Mouse (Mus musculus) limb, embryonic 11.5 days (tissue): Measurements from ENCODE around the gene Ezh2. TPM values are rescaled to one million over a fixed set of nuclear protein-coding genes. Genes with fewer than 3 reads are reported as not detected.

Experiments
- ATAC-seq: fragments of 200-750 bp; cut with Nextera tagmentation; 2 replicates; pipeline ENCODE4 v1.8.0; 2017; ENCODE audit warnings: low read depth; ENCODE audit not compliant: insufficient number of reproducible peaks, low FRiP score, low TSS enrichment
- DNase-seq: peaks from one replicate; pipeline ENCODE4 v3.0.0-alpha.2; 2015; ENCODE audit warnings: low spot score
- H3K27ac ChIP-seq: fragments of 300-500 bp; sonication (generic); replicated peaks from 2 replicates; pipeline ENCODE4 v1.5.1; 2014; ENCODE audit warnings: low read depth, mild to moderate bottlenecking, low read length
- H3K27me3 ChIP-seq: fragments of 300-500 bp; sonication (generic); 2 replicates; pipeline ENCODE4 v1.6.1; 2014; ENCODE audit warnings: mild to moderate bottlenecking, low read length, mixed read lengths; ENCODE audit not compliant: control insufficient read depth, insufficient read depth
- H3K36me3 ChIP-seq: fragments of 300-500 bp; sonication (generic); 2 replicates; pipeline ENCODE4 v1.6.1; 2014; ENCODE audit warnings: mild to moderate bottlenecking, low read length, moderate library complexity, mixed read lengths; ENCODE audit not compliant: control insufficient read depth, insufficient read depth
- H3K4me1 ChIP-seq: fragments of 300-500 bp; sonication (generic); 2 replicates; pipeline ENCODE4 v1.6.1; 2014; ENCODE audit warnings: low read length, mixed read lengths; ENCODE audit not compliant: control insufficient read depth, insufficient read depth
- H3K4me2 ChIP-seq: fragments of 300-500 bp; sonication (generic); 2 replicates; pipeline ENCODE4 v1.6.1; 2014; ENCODE audit warnings: low read depth, mild to moderate bottlenecking, moderate library complexity; ENCODE audit not compliant: severe bottlenecking
- H3K4me3 ChIP-seq: fragments of 300-500 bp; sonication (generic); 2 replicates; pipeline ENCODE4 v1.5.1; 2014; ENCODE audit warnings: low read depth, low read length
- H3K9ac ChIP-seq: fragments of 300-500 bp; sonication (generic); 2 replicates; pipeline ENCODE4 v1.6.1; 2014; ENCODE audit warnings: mild to moderate bottlenecking, low read length
- H3K9me3 ChIP-seq: fragments of 300-500 bp; sonication (generic); 2 replicates; pipeline ENCODE4 v1.6.1; 2016; ENCODE audit warnings: low read length; ENCODE audit not compliant: control insufficient read depth
- WGBS: fragments of 180-500 bp; shearing (Covaris S2); extraction: QIAGEN DNeasy Blood & Tissue Kit; methylation state at CpG from one replicate; pipeline ENCODE4 v1.1.7; 2014; 5-methylcytosine and 5-hydroxymethylcytosine counted together
- polyA plus RNA-seq: library from polyadenylated mRNA; unstranded; fragments of >200 nt; fragmentation: Nextera tagmentation; extraction: Ambion mirVana; gene quantifications from 2 replicates; pipeline ENCODE4 v1.2.1, GENCODE M21; 2014

Gene Ezh2
- polyA plus RNA-seq, 1 experiment from 2014 or later, result 179 TPM

- H3K4me2 ChIP-seq, result no peak overlapping the region
These were observed 29.7 kb downstream of the Ezh2 start for GRCm38 (mm10) chr6:47565326-47566035.

GRCm38 (mm10) chr6:47561426-47561825, 33.7 kb downstream of the Ezh2 start:
- Histone ChIP-seq H3K36me3 (peaks cover under 1% of the 10 kb centered on the region; the same call in 1 of the 2 replicates), H3K4me2 (no peak overlapping the region), H3K9me3 (no peaks in the 10 kb centered on the region), H3K9ac (no peak overlapping the region), H3K27ac (no peak overlapping the region), H3K4me3 (no peak overlapping the region), H3K4me1 (no peaks in the 10 kb centered on the region), H3K27me3 (no peaks in the 10 kb centered on the region)
- DNase-seq (no peak), ATAC-seq (no peak)
- 92% methylated on average over 5 of the region's 5 CpGs for WGBS

More at GRCm38 (mm10) chr6:47565326-47566035, 29.7 kb downstream of the Ezh2 start:
- peaks cover 19% of the 10 kb centered on the region for H3K36me3 ChIP-seq
- no peaks in the 10 kb centered on the region for H3K4me1 ChIP-seq
- no peaks in the 10 kb centered on the region for H3K27me3 ChIP-seq
- no peak overlapping the region for H3K9ac ChIP-seq
- DNase-seq (no peak), ATAC-seq (no peak)
- no peaks in the 10 kb centered on the region for H3K9me3 ChIP-seq
- 97% methylated on average over 1 of the region's 1 CpGs for WGBS
- no peak overlapping the region for H3K4me3 ChIP-seq
- H3K27ac ChIP-seq, result no peak overlapping the region

- Histone ChIP-seq H3K4me1 (no peaks in the 10 kb centered on the region), H3K9me3 (no peaks in the 10 kb centered on the region), H3K27ac (no peak overlapping the region), H3K4me2 (no peak overlapping the region), H3K36me3 (no peaks in the 10 kb centered on the region; the same call in 1 of the 2 replicates), H3K27me3 (no peaks in the 10 kb centered on the region), H3K4me3 (no peak overlapping the region), H3K9ac (no peak overlapping the region)
- ATAC-seq, result no peak
- 88% methylated on average over 2 of the region's 2 CpGs for WGBS
- no peak for DNase-seq
These were observed 34.3 kb downstream of the Ezh2 start for GRCm38 (mm10) chr6:47560846-47561245.

GRCm38 (mm10) chr6:47560407-47560806, 34.7 kb downstream of the Ezh2 start:
- Histone ChIP-seq H3K36me3 (no peaks in the 10 kb centered on the region; the same call in 1 of the 2 replicates), H3K27me3 (no peaks in the 10 kb centered on the region)
- ATAC-seq, result no peak

GRCm38 (mm10) chr6:47559287-47559686, 35.9 kb downstream of the Ezh2 start:
- no peak overlapping the region for H3K9ac ChIP-seq
- no peak overlapping the region for H3K27ac ChIP-seq
- no peaks in the 10 kb centered on the region for H3K27me3 ChIP-seq
- H3K36me3 ChIP-seq, result peaks cover 2% of the 10 kb centered on the region; the same call in 1 of the 2 replicates
- DNase-seq (no peak), ATAC-seq (no peak)
- no peaks in the 10 kb centered on the region for H3K4me1 ChIP-seq
- no peak overlapping the region for H3K4me2 ChIP-seq
- H3K9me3 ChIP-seq, result no peaks in the 10 kb centered on the region
- 91% methylated on average over 2 of the region's 2 CpGs for WGBS
- H3K4me3 ChIP-seq, result no peak overlapping the region

More at GRCm38 (mm10) chr6:47560407-47560806, 34.7 kb downstream of the Ezh2 start:
- H3K27ac ChIP-seq, result no peak overlapping the region
- no peaks in the 10 kb centered on the region for H3K4me1 ChIP-seq
- H3K4me3 ChIP-seq, result no peak overlapping the region
- no peak for DNase-seq
- no peak overlapping the region for H3K4me2 ChIP-seq
- H3K9me3 ChIP-seq, result no peaks in the 10 kb centered on the region
- no peak overlapping the region for H3K9ac ChIP-seq

GRCm38 (mm10) chr6:47552280-47552679, 42.9 kb downstream of the Ezh2 start:
- WGBS, result 94% methylated on average over 4 of the region's 4 CpGs
- Histone ChIP-seq H3K36me3 (peaks cover 13% of the 10 kb centered on the region; the same call in 1 of the 2 replicates), H3K27me3 (no peaks in the 10 kb centered on the region), H3K9ac (no peak overlapping the region), H3K4me3 (no peak overlapping the region), H3K4me2 (no peak overlapping the region), H3K27ac (no peak overlapping the region), H3K4me1 (no peaks in the 10 kb centered on the region), H3K9me3 (no peaks in the 10 kb centered on the region)
- no peak for ATAC-seq
- no peak for DNase-seq

GRCm38 (mm10) chr6:47535333-47535732, 59.8 kb downstream of the Ezh2 start:
- H3K4me2 ChIP-seq, result no peak overlapping the region
- no peaks in the 10 kb centered on the region for H3K27me3 ChIP-seq
- no peak overlapping the region for H3K27ac ChIP-seq
- WGBS, result 91% methylated on average over 5 of the region's 5 CpGs
- peaks cover 17% of the 10 kb centered on the region for H3K36me3 ChIP-seq
- H3K4me3 ChIP-seq, result no peak overlapping the region
- H3K4me1 ChIP-seq, result no peaks in the 10 kb centered on the region
- DNase-seq (no peak), ATAC-seq (no peak)
- no peak overlapping the region for H3K9ac ChIP-seq
- H3K9me3 ChIP-seq, result no peaks in the 10 kb centered on the region

- no peak overlapping the region for H3K27ac ChIP-seq
- peaks cover 15% of the 10 kb centered on the region for H3K36me3 ChIP-seq
- H3K9ac ChIP-seq, result no peak overlapping the region
- H3K4me3 ChIP-seq, result no peak overlapping the region
- H3K27me3 ChIP-seq, result no peaks in the 10 kb centered on the region
- H3K4me2 ChIP-seq, result no peak overlapping the region
- no peak for ATAC-seq
- no peak for DNase-seq
- 62% methylated on average over 1 of the region's 1 CpGs for WGBS
- H3K4me1 ChIP-seq, result no peaks in the 10 kb centered on the region
- H3K9me3 ChIP-seq, result no peaks in the 10 kb centered on the region
These were observed 62.6 kb downstream of the Ezh2 start for GRCm38 (mm10) chr6:47532547-47532946.

- H3K4me1 ChIP-seq, result no peaks in the 10 kb centered on the region
- DNase-seq (no peak), ATAC-seq (no peak)
- H3K4me3 ChIP-seq, result no peak overlapping the region
- H3K27me3 ChIP-seq, result no peaks in the 10 kb centered on the region
- peaks cover 26% of the 10 kb centered on the region for H3K36me3 ChIP-seq
- no peak overlapping the region for H3K4me2 ChIP-seq
- WGBS, result 88% methylated on average over 1 of the region's 1 CpGs
- H3K27ac ChIP-seq, result no peak overlapping the region
- H3K9ac ChIP-seq, result no peak overlapping the region
- H3K9me3 ChIP-seq, result no peaks in the 10 kb centered on the region
These were observed 67.5 kb downstream of the Ezh2 start for GRCm38 (mm10) chr6:47527655-47528054.
